Mouse (Mus musculus) small intestine, adult 2 months (tissue): ENCODE measurements around the gene Dab1.

Experiments
- CTCF ChIP-seq: fragments of 200-500 bp; IDR thresholded peaks from 2 replicates; pipeline ENCODE4 v1.5.1; 2012; ENCODE audit warnings: low read depth, mild to moderate bottlenecking, control low read depth, inconsistent platforms, low read length, moderate library complexity, mixed read lengths; ENCODE audit not compliant: insufficient replicate concordance, insufficient read length; ENCODE audit errors: extremely low read depth
- POLR2A ChIP-seq: fragments of 200-500 bp; IDR thresholded peaks from 2 replicates; pipeline ENCODE4 v1.6.1; 2012; ENCODE audit warnings: low read depth, mild to moderate bottlenecking, control low read depth, inconsistent platforms, low read length, moderate library complexity

DNA sequence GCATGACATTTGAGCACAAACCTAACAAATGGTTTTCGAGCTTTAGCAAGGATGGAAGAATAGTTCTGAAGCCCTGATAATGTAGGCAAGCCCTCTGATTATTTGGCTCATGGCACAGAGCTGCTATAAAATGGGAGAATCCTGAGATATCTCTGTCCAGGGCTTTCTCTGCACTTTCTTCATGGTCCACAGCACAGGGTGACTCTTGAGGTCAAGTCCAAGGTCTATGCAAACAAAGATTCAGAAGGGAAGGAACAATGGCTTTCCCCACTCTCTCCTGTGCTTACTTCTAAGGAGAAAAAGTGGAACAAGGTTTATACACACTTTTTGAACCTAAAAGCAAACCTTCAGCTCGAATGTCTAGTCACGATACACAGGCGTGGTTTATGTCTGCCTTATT is 1061.3 kb downstream of the Dab1 start:
- no peak for TF ChIP-seq CTCF
- no peak for TF ChIP-seq POLR2A
